Mouse (Mus musculus) right cerebral cortex, postnatal 25 days (tissue): ENCODE results near the gene Igsf21.
A peak's percentile ranks its signal among the peaks of the same experiment; 100 is the strongest.

ENCODE experiments used
- DNase-seq: peaks from one replicate; pipeline ENCODE4 v3.0.0; 2022

Gene Igsf21

GRCm38 (mm10) chr4:140235361-140236153 lies 11.0 kb downstream of the Igsf21 start:
- no peak for DNase-seq

- DNase-seq: no peak
Measured at GRCm38 (mm10) chr4:140234412-140235205, 12.0 kb downstream of the Igsf21 start.

- DNase-seq: no peak
Measured at GRCm38 (mm10) chr4:140227837-140228236, 18.7 kb downstream of the Igsf21 start.

- DNase-seq: no peak
Measured at GRCm38 (mm10) chr4:140225204-140225603, 21.4 kb downstream of the Igsf21 start.

- no peak for DNase-seq
Measured at GRCm38 (mm10) chr4:140224451-140224850, 22.1 kb downstream of the Igsf21 start.

GRCm38 (mm10) chr4:140223067-140223466 lies 23.5 kb downstream of the Igsf21 start:
- DNase-seq: no peak

- DNase-seq: no peak
Measured at GRCm38 (mm10) chr4:140220326-140221093, 26.1 kb downstream of the Igsf21 start.

- DNase-seq: no peak
Measured at GRCm38 (mm10) chr4:140218853-140219852, 27.4 kb downstream of the Igsf21 start.

GRCm38 (mm10) chr4:140218384-140218783 lies 28.2 kb downstream of the Igsf21 start:
- no peak for DNase-seq

GRCm38 (mm10) chr4:140217934-140218333 lies 28.6 kb downstream of the Igsf21 start:
- no peak for DNase-seq

- DNase-seq: no peak
Measured at GRCm38 (mm10) chr4:140216096-140216495, 30.5 kb downstream of the Igsf21 start.

- no peak for DNase-seq
Measured at GRCm38 (mm10) chr4:140215205-140215604, 31.4 kb downstream of the Igsf21 start.

GRCm38 (mm10) chr4:140214406-140214805 lies 32.2 kb downstream of the Igsf21 start:
- no peak for DNase-seq

- no peak for DNase-seq
Measured at GRCm38 (mm10) chr4:140210129-140210890, 36.3 kb downstream of the Igsf21 start.

- peak; percentile 52 for DNase-seq
Measured at GRCm38 (mm10) chr4:140205811-140206231, 40.8 kb downstream of the Igsf21 start.

- no peak for DNase-seq
Measured at GRCm38 (mm10) chr4:140204775-140205174, 41.8 kb downstream of the Igsf21 start.

- no peak for DNase-seq
Measured at GRCm38 (mm10) chr4:140203696-140204272, 42.8 kb downstream of the Igsf21 start.

GRCm38 (mm10) chr4:140202196-140202595 lies 44.4 kb downstream of the Igsf21 start:
- no peak for DNase-seq

- DNase-seq: no peak
Measured at GRCm38 (mm10) chr4:140200296-140200695, 46.3 kb downstream of the Igsf21 start.

GRCm38 (mm10) chr4:140196717-140197116 lies 49.9 kb downstream of the Igsf21 start:
- DNase-seq: no peak
